Mouse (Mus musculus) midbrain, embryonic 15.5 days (tissue): ENCODE data around the gene Phlpp1. TPM values are rescaled to one million over a fixed set of nuclear protein-coding genes. Genes with fewer than 3 reads are reported as not detected.

Experiments used
- ATAC-seq: fragments of 200-750 bp; cut with Nextera tagmentation; replicated peaks from 2 replicates; pipeline ENCODE4 v1.8.0; 2017; ENCODE audit warnings: moderate TSS enrichment
- H3K27ac ChIP-seq: fragments of 300-500 bp; sonication (generic); 2 replicates; pipeline ENCODE4 v1.5.1; 2015; ENCODE audit warnings: mild to moderate bottlenecking, inconsistent platforms
- H3K27me3 ChIP-seq: fragments of 300-500 bp; sonication (generic); replicated peaks from 2 replicates; pipeline ENCODE4 v1.6.1; 2015; ENCODE audit warnings: inconsistent platforms
- H3K36me3 ChIP-seq: fragments of 300-500 bp; sonication (generic); replicated peaks from 2 replicates; pipeline ENCODE4 v1.6.1; 2015; ENCODE audit warnings: inconsistent platforms
- H3K4me1 ChIP-seq: fragments of 300-500 bp; sonication (generic); 2 replicates; pipeline ENCODE4 v1.6.1; 2015; ENCODE audit warnings: inconsistent platforms
- H3K4me2 ChIP-seq: fragments of 300-500 bp; sonication (generic); 2 replicates; pipeline ENCODE4 v1.6.1; 2015; ENCODE audit warnings: inconsistent platforms, mild to moderate bottlenecking, moderate library complexity
- H3K4me3 ChIP-seq: fragments of 300-500 bp; sonication (generic); 2 replicates; pipeline ENCODE4 v1.5.1; 2015; ENCODE audit warnings: mild to moderate bottlenecking, inconsistent platforms
- H3K9ac ChIP-seq: fragments of 300-500 bp; sonication (generic); 2 replicates; pipeline ENCODE4 v1.6.1; 2015; ENCODE audit warnings: mild to moderate bottlenecking, inconsistent platforms
- H3K9me3 ChIP-seq: fragments of 300-500 bp; sonication (generic); 2 replicates; pipeline ENCODE4 v1.6.1; 2016; ENCODE audit warnings: inconsistent platforms
- WGBS: fragments of 180-500 bp; shearing (Covaris S2); methylation state at CpG from one replicate; pipeline ENCODE4 v1.1.7; 2015; ENCODE audit warnings: mixed read lengths; 5-methylcytosine and 5-hydroxymethylcytosine counted together
- polyA plus RNA-seq: library from polyadenylated mRNA; unstranded; fragments of >200 nt; fragmentation: Nextera tagmentation; extraction: Ambion mirVana; gene quantifications from 2 replicates; pipeline ENCODE4 v1.2.1, GENCODE M21; 2015

The Phlpp1 gene
- polyA plus RNA-seq, 1 experiment from 2014 or later = 8.0 TPM

DNA sequence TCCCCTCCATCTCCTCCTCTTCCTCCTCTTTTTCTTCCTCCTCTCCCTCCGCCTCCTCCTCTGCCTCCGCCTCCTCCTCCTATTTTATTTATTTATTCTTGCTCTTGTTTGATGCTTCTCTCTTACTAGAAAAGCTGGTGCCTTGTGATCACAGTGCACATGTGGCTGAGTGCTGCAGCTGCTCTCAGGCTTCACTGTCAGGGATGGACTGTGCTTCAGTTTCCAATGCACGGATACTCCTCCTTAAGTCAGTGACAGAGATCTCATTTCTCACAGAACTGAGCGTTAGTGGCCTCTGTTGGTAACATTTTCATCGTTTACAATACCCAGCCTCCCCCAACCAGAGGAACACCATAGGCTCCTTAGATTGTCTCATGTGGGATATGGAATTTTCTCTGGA, 215.0 kb downstream of the Phlpp1 start:
- Histone ChIP-seq H3K36me3 (no peaks in the 10 kb centered on the region), H3K4me3 (no peak overlapping the region)
- ATAC-seq = no peak

DNA sequence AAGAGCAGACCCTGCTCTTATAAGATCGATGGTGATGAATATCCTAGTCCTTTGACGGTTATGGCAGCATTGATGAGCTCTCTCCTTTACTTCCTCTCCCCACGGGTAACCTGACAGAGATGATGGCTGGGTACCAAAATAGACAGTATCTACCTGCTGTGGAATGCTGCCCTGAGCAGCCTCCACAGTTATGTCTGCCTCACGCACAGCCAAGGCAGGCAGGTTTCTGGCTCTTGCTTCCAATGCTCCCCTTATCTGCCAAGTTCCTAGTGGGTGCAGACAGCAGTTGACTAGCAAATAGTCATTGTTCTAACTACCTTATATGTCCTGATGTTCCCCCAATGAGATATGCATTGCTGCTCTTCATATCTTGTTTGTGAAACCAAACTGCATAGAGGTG, 215.7 kb downstream of the Phlpp1 start:
- H3K36me3 ChIP-seq = peaks cover 2% of the 10 kb centered on the region; the same call in 1 of the 2 replicates
- H3K4me1 ChIP-seq = no peaks in the 10 kb centered on the region; the same call in 1 of the 2 replicates
- H3K9me3 ChIP-seq = no peaks in the 10 kb centered on the region
- no peak overlapping the region for H3K27ac ChIP-seq
- no peak overlapping the region for H3K4me2 ChIP-seq
- H3K9ac ChIP-seq = no peak overlapping the region
- 95% methylated on average over 4 of the region's 4 CpGs for WGBS
- no peaks in the 10 kb centered on the region for H3K27me3 ChIP-seq
- no peak overlapping the region for H3K4me3 ChIP-seq
- ATAC-seq = no peak

More for the DNA sequence above, 215.0 kb downstream of the Phlpp1 start:
- no peak overlapping the region for H3K4me2 ChIP-seq
- H3K9ac ChIP-seq = no peak overlapping the region
- 79% methylated on average over 5 of the region's 5 CpGs for WGBS
- no peaks in the 10 kb centered on the region; the same call in 1 of the 2 replicates for H3K4me1 ChIP-seq
- H3K9me3 ChIP-seq = no peaks in the 10 kb centered on the region
- no peak overlapping the region for H3K27ac ChIP-seq
- no peaks in the 10 kb centered on the region for H3K27me3 ChIP-seq

DNA sequence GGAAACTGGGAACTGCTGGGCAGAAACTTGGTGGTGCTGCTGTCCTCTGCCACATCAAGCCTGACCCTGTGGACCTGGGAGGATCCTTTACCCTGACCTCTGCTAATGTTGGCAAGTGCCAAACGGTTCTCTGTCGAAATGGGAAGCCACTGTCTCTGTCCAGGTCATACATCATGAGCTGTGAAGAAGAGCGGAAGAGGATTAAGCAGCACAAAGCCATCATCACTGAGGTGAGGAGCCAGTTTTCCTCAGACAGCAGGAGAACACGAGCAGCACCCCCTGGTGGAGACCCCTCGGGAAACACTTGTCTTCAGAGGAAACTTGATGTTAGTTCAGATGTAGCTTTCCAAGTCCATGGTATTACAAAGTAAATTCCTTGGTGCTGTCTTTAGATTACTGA, 218.1 kb downstream of the Phlpp1 start:
- 17% methylated on average over 5 of the region's 5 CpGs for WGBS
- H3K36me3 ChIP-seq = peaks cover 12% of the 10 kb centered on the region
- H3K4me1 ChIP-seq = no peaks in the 10 kb centered on the region; the same call in 1 of the 2 replicates
- ATAC-seq = peak; percentile 70
- no peaks in the 10 kb centered on the region for H3K9me3 ChIP-seq
- no peaks in the 10 kb centered on the region for H3K27me3 ChIP-seq
- no peak overlapping the region for H3K4me3 ChIP-seq
- no peak overlapping the region for H3K4me2 ChIP-seq
- no peak overlapping the region for H3K9ac ChIP-seq
- no peak overlapping the region for H3K27ac ChIP-seq

DNA sequence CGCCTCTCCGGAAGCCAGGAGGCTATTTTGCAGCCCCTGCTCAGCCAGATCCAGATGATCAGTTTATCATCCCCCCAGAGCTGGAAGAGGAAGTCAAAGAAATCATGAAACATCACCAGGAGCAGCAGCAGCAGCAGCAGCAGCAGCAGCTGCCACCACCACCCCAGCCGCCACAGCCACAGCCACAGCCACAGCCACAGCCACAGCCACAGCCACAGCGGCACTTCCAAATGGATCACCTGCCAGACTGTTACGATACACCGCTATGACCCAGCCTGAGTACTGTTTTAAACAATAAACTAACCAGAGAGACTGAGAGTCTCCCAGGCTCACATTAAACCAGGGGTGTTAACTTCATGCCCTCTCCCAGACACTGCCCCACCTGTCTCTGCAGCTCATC, 221.5 kb downstream of the Phlpp1 start:
- H3K4me3 ChIP-seq = no peak overlapping the region
- WGBS = 97% methylated on average over 6 of the region's 6 CpGs
- no peak overlapping the region for H3K27ac ChIP-seq
- no peaks in the 10 kb centered on the region; the same call in 1 of the 2 replicates for H3K4me1 ChIP-seq
- no peak overlapping the region for H3K9ac ChIP-seq
- no peak overlapping the region for H3K4me2 ChIP-seq
- peaks cover 12% of the 10 kb centered on the region for H3K36me3 ChIP-seq
- ATAC-seq = no peak
- H3K27me3 ChIP-seq = no peaks in the 10 kb centered on the region
- no peaks in the 10 kb centered on the region for H3K9me3 ChIP-seq

DNA sequence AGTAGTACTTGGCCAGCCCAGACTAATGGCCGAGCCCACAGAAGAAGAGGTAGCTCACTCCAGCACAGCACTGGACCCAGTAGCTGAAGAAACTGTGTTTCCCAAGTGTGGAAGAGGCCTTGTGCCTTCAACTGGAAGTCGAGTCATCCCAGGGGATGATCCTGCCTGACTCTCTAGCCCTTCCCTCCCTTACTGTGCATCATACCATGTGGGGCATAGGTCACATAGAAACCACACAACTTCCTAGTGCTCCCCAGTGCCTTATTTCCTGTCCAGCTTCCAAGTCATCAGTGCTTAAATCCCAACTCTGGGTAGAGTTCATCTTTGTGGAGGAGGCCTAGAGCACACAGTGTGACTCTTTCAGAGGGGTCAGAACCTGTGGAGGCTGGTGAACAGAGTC, 223.1 kb downstream of the Phlpp1 start:
- ATAC-seq = no peak
- Histone ChIP-seq H3K9ac (no peak overlapping the region), H3K4me3 (no peak overlapping the region), H3K27ac (no peak overlapping the region), H3K4me1 (no peaks in the 10 kb centered on the region; the same call in 1 of the 2 replicates), H3K4me2 (no peak overlapping the region), H3K36me3 (peaks cover 12% of the 10 kb centered on the region), H3K27me3 (no peaks in the 10 kb centered on the region), H3K9me3 (no peaks in the 10 kb centered on the region)
- 85% methylated on average over 2 of the region's 2 CpGs for WGBS

DNA sequence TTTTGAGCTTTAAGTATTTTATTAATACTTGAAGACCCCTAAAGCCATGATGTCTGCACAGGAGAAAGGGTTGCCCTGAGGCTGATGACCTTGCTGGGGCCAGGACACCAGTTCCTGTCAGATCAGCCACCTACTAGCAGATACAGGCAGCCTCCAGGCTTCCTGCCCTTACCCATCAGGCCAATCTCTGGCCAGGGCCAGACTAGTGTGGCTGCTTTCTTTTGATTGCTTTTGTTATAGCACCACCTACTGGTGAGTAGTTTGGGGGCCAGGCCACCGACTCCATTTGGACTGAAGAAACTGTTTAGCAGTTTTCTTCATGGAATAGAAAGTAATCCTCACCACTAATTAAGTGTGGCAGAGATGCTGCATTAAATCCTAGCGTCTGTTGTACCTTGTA, 223.9 kb downstream of the Phlpp1 start:
- H3K4me1 ChIP-seq = no peaks in the 10 kb centered on the region
- H3K4me2 ChIP-seq = no peak overlapping the region
- WGBS = 10% methylated on average over 2 of the region's 2 CpGs
- H3K27ac ChIP-seq = no peak overlapping the region
- peak; percentile 92 for ATAC-seq
- H3K4me3 ChIP-seq = no peak overlapping the region
- no peaks in the 10 kb centered on the region for H3K27me3 ChIP-seq
- H3K9ac ChIP-seq = no peak overlapping the region
- no peaks in the 10 kb centered on the region for H3K9me3 ChIP-seq
- peaks cover 12% of the 10 kb centered on the region for H3K36me3 ChIP-seq

DNA sequence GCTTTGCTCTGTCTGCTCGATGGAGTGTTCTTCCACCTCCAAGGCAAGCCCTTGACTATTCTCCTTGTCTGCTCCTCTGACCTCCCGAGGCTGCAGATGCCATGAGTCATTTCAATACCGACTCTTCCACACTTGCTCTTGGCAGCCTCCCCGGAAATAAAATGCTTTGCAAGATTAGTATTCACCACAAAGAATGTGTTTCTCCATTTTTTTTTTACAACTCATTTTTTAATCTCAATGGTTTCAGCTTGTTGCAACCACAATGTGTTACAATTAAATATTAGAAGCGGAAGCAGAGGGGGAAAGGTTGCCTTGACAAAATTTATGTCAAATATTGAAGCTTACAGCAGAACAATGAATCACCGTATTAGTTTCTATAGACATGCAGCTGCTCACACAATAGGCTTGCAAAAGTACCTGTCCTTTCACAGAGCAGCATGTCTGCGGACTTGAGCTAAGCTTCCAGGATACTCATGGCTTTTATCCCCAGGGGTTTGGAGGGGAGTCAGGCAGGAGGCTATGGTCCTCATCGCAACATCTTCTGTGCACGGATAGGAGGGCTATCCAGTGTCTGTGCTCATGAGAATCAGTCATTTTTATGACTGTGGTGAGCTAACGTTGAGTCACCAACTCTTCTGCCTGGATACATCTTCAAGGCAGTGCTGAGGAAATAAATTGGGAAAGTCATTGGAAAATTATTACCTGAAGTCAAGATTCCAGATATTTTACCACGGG, 229.5 kb downstream of the Phlpp1 start:
- Histone ChIP-seq H3K9ac (no peak overlapping the region), H3K27me3 (no peaks in the 10 kb centered on the region), H3K9me3 (no peaks in the 10 kb centered on the region), H3K4me2 (no peak overlapping the region), H3K27ac (no peak overlapping the region), H3K4me1 (no peaks in the 10 kb centered on the region), H3K4me3 (no peak overlapping the region), H3K36me3 (no peaks in the 10 kb centered on the region)
- ATAC-seq = no peak
- 70% methylated on average over 11 of the region's 11 CpGs for WGBS

DNA sequence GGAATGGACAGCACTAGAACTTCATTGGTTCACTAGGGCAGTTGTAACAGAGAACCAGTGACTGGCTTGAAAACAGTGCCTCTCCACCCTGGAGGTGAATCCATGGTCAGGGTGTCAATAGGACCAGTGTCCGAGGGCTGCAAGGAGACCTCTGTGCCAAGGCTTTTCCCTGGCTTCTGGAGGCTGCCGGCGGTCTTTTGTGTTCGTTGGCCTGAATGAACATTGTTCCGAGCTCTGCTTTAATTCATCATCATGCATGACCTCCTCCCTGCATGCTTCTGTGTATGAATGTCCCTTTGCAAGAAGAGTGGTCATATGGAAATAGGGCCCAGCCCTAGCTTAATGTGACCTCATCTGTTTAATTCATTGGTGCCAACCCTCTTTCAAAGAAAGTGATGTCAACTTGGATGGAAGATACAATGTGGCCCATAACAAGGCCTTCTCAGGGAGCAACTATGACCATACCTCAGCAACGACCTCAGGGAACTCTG, 231.5 kb downstream of the Phlpp1 start:
- Histone ChIP-seq H3K4me1 (no peaks in the 10 kb centered on the region), H3K4me3 (no peak overlapping the region), H3K27me3 (no peaks in the 10 kb centered on the region), H3K27ac (no peak overlapping the region), H3K9me3 (no peaks in the 10 kb centered on the region), H3K4me2 (no peak overlapping the region), H3K9ac (no peak overlapping the region), H3K36me3 (no peaks in the 10 kb centered on the region)
- WGBS = 46% methylated on average over 6 of the region's 6 CpGs
- ATAC-seq = peak; percentile 30; the same call in 1 of the 2 replicates

DNA sequence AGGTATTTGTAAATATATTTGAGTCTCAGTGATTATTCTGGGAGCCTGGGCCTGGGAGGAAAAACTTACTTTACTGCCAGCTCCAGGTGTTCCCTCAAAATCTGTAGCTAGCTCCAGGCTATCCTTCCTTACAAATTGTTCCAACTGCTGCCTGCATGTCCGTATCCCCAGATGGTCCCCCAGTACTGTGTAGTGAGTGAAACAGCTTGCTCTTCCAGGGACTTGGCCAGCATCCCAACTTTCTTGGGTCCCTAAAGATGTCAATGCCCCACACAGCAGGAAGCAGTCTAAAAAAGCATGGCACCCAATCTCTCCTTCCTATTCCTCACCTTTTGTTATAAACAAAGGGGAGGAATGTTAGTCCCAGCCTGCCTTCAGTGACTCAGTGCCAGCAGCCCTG, 235.3 kb downstream of the Phlpp1 start:
- no peaks in the 10 kb centered on the region for H3K4me1 ChIP-seq
- H3K27me3 ChIP-seq = no peaks in the 10 kb centered on the region
- 69% methylated on average over 1 of the region's 1 CpGs for WGBS
- no peak overlapping the region for H3K4me3 ChIP-seq
- H3K9me3 ChIP-seq = no peaks in the 10 kb centered on the region
- no peaks in the 10 kb centered on the region for H3K36me3 ChIP-seq
- no peak overlapping the region for H3K27ac ChIP-seq
- H3K4me2 ChIP-seq = no peak overlapping the region
- ATAC-seq = no peak
- no peak overlapping the region for H3K9ac ChIP-seq

DNA sequence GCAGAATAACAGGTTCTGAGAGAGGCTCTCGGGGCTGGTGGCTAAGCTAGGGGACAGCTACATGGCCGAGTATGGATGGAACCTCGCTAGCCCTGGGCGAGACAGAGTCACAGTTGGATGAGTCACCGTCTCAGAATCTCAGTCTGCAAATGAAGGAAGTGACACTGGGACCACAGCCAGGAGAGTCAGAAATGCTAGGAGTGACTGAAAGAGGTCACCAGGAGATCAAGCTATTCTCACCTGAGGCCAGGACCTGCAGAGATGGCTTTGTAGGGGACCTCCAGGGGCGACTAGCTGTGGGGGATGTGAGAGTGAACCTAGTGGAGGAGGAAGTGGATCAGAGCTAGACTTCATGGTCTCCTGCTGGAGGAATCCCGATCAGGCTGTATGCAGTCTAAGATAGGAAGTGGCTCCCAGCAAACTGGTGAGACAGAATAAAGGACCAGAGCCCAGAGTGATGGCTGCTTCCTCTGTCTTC, 236.4 kb downstream of the Phlpp1 start:
- H3K4me3 ChIP-seq = no peak overlapping the region
- H3K9ac ChIP-seq = no peak overlapping the region
- H3K9me3 ChIP-seq = no peaks in the 10 kb centered on the region
- no peaks in the 10 kb centered on the region for H3K36me3 ChIP-seq
- no peaks in the 10 kb centered on the region for H3K27me3 ChIP-seq
- WGBS = 80% methylated on average over 7 of the region's 7 CpGs
- H3K27ac ChIP-seq = no peak overlapping the region
- H3K4me1 ChIP-seq = no peaks in the 10 kb centered on the region
- H3K4me2 ChIP-seq = no peak overlapping the region
- no peak for ATAC-seq

DNA sequence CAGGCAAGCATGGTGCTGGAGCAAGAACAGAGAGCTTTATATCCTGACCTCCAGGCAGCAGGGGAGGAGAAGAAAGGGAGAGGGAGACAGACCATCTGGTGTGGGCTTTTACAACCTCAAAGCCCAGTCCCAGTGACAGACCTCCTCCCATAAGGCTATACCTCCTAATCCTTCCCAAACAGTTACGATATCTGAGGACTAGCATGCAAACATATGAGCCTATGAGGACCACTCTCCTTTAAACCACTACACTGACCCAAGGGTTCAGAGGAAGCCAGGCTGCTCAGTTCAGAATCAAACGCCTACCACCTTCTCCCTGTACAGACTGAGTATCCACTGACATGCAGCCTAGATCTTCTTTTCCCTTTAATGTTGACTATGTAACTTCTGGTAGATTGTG, 239.3 kb downstream of the Phlpp1 start:
- H3K4me1 ChIP-seq = no peaks in the 10 kb centered on the region
- H3K9me3 ChIP-seq = no peaks in the 10 kb centered on the region
- H3K9ac ChIP-seq = no peak overlapping the region
- H3K36me3 ChIP-seq = no peaks in the 10 kb centered on the region
- no peak overlapping the region for H3K4me3 ChIP-seq
- H3K27ac ChIP-seq = no peak overlapping the region
- ATAC-seq = no peak
- no peaks in the 10 kb centered on the region for H3K27me3 ChIP-seq
- H3K4me2 ChIP-seq = no peak overlapping the region
- 83% methylated on average over 2 of the region's 2 CpGs for WGBS

DNA sequence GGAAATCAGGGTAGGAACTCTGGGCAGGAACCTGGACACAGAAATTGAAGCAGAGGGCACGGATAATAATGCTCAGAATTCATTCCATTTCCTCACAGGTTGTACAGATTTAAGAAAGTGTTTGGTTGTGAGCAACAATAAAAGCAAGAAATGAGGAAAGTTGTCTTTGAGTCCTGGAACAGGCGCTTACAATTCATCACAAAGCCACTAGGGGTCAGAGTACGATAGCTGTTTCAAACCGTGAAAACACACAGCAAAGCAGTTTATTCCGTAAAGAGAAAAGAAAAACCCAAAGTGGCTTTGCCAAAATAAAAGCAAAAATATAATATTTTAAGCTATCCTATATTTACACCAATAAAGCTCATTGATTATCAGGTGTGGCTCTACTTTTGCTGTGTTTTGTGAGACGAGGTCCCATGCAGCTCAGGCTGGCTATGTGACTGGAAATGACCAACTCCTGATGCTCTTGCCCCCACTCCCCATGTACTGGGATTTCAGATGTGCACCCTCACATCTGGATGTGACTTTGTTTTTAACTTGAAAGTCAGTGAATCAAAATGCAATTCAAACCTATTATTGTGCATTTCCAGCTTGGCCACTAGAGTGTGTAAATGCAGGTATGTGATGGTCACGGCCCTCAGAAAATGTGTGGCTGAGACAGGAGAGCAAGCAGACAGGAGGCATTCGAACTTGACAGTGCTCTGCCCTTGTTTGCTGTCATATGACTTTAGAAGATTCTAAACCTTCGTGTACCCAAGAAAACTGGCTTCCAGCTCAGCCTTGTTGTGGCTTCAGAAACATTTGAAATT, 253.8 kb downstream of the Phlpp1 start:
- Histone ChIP-seq H3K9me3 (no peaks in the 10 kb centered on the region), H3K4me1 (no peaks in the 10 kb centered on the region), H3K4me2 (no peak overlapping the region), H3K27me3 (no peaks in the 10 kb centered on the region), H3K36me3 (no peaks in the 10 kb centered on the region), H3K27ac (no peak overlapping the region), H3K9ac (no peak overlapping the region), H3K4me3 (no peak overlapping the region)
- peak; percentile 60 for ATAC-seq
- WGBS = 40% methylated on average over 9 of the region's 9 CpGs
